Mouse (Mus musculus): ENCODE measurements around the gene Treml4.

The Treml4 gene

DNA sequence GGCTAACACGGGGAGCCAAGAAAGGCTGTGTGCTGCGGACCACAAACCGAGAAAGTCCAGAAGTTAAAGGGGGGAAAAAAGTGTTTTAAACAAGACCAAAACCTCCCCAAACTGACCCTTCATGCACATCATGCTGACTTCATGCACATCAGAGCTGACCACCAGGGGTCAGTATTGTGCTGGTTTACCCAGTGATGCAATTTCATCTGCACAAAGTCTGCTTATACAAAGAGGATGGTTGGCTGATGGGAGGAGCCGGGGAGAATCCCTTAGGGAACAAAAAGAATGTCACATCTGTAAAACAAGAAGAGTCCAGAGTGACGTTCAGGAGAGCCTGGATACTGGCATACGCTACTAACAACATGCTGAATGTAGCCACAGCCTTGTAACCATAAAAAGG lies 10.8 kb downstream of the Treml4 start:
- DNase-seq = peak; percentile 68 to 90

GRCm38 (mm10) chr17:48275736-48276135 lies 11.6 kb downstream of the Treml4 start:
- no peak for DNase-seq

- DNase-seq = no peak
These were observed 14.3 kb downstream of the Treml4 start for GRCm38 (mm10) chr17:48278381-48278780.

DNA sequence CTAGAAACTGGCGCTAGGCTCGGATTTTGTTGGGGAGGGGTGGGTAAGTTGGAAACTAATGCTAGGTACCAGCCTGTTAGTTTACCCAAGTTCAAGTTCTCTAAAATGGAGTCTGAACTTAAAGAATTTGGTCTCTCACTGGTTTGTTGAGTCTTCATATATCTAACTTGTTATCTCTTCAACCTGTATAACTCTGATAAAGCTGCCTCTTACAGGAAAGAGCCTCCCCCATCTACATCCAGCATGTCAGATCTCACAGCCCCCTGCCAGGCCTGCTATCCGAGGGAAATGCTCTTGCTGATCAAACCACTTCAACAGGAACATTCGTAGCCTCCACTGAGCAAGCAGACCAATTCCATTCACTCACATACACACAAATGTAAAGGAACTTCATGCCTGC lies 14.9 kb downstream of the Treml4 start:
- DNase-seq = no peak

GRCm38 (mm10) chr17:48280943-48281738 lies 17.0 kb downstream of the Treml4 start:
- no peak for DNase-seq

GRCm38 (mm10) chr17:48281739-48282085 lies 17.6 kb downstream of the Treml4 start:
- no peak for DNase-seq

- DNase-seq = no peak
These were observed 22.7 kb downstream of the Treml4 start for GRCm38 (mm10) chr17:48286765-48287164.

GRCm38 (mm10) chr17:48287276-48287675 lies 23.2 kb downstream of the Treml4 start:
- peak in 1 of 2 experiments; percentile 36 for DNase-seq

DNA sequence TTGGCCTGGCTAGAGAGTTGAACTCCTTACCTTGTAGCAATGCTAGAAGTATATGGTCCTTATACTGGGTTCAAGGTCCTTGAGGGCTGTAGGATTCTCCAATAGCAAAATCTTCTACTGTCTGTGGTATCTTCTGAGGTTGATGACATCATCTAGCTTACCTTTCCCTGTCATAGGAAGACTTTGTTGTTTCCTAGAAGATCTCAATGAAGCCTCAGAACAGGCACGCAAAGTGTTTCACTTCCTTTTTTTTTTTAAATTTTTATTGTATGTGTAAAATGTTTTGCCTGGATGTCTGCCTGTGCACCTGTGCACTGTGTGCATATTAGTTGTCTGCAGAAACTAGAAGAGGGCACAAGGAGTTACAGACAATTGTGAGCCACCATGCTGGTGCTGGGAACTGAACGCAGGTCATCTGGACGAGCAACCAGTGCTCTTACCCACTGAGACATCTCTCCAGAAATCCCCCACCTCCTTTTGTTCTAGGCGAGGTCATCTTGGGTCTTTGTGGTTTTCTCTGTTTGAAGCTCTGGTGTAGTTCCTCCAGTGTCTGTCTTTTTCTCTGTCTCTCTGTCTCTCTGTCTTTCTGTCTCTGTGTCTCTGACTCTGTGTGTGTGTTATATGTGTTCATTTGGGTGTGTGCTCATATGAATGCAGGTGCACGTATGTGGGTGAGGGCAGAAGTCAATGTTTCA lies 29.6 kb downstream of the Treml4 start:
- DNase-seq = peak in 1 of 2 experiments; percentile 7

DNA sequence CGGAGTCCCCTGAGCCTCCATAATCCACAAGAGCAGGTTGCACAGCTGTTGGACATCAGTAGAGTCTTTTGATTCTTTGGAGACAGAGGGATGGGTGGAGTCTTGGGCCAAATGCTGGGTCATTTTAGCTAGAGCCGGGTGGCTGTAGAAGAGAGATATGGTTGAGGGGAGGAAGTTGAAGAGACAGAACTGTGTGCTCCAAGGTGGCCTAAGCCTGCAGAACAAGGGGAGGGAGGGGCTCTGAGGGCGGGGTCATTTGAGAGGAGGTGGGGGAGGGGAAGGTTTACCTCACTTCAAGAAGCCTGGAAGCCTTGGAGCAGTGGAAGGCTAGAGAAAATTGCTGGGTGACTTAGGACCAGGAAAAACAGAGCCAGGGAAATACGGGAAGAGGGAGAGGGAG lies 35.1 kb downstream of the Treml4 start, which contains the start of gene Treml2:
Treml2 (plus strand) TSS at position 296 of the 400 bp plus-strand sequence.
- no peak for DNase-seq

GRCm38 (mm10) chr17:48299756-48300155 lies 35.7 kb downstream of the Treml4 start:
- no peak for DNase-seq

- DNase-seq = no peak
These were observed 36.1 kb downstream of the Treml4 start for GRCm38 (mm10) chr17:48300199-48300598.

DNA sequence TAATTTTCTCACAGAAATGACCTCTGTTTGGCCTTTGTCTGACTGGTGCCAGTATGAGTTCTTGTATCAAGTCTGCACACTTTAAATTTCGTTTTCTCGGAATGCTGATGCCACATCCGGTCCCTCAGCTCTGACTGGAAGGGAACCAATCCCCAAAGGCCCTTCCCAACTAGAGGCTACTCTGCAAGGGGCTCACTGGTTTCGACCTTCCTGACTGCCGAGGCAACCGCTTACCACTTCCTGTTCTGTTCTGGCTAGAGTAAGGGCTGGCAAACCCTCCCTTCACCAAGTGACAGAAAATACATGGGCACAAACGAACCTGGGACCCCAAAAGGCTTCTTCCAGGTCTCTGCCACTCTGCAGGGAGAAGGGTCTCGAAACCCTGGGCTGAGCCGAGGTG lies 36.8 kb downstream of the Treml4 start:
- no peak for DNase-seq

GRCm38 (mm10) chr17:48301792-48302191 lies 37.7 kb downstream of the Treml4 start:
- DNase-seq = no peak

GRCm38 (mm10) chr17:48312124-48312523 lies 48.0 kb downstream of the Treml4 start:
- peak in 1 of 2 experiments; percentile 5 for DNase-seq

DNA sequence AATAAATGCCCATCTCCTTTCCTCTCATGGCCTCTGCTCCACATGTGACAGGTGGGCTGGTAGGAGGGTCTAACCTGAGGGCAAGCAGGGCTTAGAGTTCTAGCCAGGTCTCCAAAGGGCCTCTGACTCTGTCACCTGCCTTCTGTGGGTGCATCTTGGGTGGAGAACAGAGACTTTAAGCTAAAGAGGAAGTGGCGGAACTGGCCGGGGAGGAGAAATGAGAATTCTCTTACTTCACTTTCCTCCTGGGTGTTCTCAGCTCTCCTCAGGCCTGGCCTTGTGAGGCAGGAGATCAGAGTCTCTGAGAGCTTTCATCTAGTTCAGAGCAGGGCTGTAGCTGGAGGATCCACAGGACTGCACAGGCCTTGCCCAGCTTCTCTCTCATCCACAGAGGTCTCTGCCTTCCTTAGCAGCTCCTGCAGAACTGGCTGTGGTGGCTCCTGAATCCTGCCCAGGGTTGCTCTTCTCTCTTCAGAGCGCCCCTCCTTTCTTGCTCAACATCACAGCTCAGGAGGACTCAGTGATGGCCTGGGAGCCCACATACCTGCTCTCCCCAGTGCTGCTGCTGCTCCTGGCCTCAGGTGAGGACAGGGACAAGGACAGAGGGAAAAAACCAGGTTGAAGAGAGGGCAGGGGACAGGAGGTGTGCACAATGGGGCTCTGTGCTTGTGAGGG lies 51.9 kb downstream of the Treml4 start, which contains the start of gene B430306N03Rik:
B430306N03Rik (plus strand) TSS at position 237 of the 675 bp plus-strand sequence.
- peak in 1 of 2 experiments; percentile 32 for DNase-seq

DNA sequence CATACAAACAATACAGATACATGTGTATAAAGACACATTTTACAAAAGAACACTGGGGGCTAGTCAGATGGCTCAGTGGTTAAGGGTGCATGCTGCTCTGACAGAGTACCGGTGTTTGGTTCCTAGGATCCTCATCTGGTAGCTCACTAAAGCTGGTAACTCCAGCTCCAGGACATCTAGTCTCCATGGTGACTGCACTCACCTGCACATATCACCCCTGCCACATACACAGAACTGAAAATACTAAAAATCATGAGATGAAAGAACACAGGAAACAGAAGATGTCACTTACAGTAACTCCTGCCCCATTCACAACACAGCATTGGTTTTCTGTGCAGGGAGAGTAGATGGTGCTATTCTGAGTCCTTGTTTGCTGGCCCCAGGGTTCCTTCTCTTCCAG lies 54.6 kb downstream of the Treml4 start:
- no peak for DNase-seq

GRCm38 (mm10) chr17:48321279-48321678 lies 57.2 kb downstream of the Treml4 start:
- peak in 1 of 2 experiments; percentile 6 for DNase-seq

- peak in 1 of 2 experiments; percentile 19 for DNase-seq
These were observed 59.1 kb downstream of the Treml4 start for GRCm38 (mm10) chr17:48323236-48323635.

DNA sequence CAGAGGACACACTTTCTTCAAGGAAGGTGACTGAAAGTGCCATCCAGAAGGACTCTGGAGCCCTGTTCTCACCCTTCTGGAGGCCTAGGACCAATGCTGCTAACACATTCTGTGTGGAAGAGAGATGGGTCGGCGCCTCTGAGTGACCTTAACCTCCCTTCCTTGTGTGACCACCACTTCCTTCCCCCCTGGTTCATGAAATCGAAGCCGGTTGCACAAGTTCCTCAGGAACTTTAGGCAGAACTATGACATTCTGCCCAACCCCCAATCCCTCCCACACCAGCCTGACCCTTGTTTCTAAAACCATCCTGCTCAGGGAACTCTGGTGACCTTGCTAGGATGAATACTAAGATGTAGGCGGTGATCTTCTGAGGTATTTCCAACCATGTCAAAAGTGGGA lies 60.2 kb downstream of the Treml4 start:
- peak in 1 of 2 experiments; percentile 24 for DNase-seq
